Mouse (Mus musculus) adrenal gland, postnatal 36 days (tissue): ENCODE data around the gene Fut1. TPM values are rescaled to one million over a fixed set of nuclear protein-coding genes. Genes with fewer than 3 reads are reported as not detected.

Source experiments
- DNase-seq, 2 experiments: peaks; one replicate each; pipeline ENCODE4 v3.0.0; 2021; ENCODE audit warnings: mixed read lengths in 1 of 2
- long read RNA-seq, 2 experiments: library from polyadenylated mRNA; stranded (forward); transcript quantifications; one replicate each; pipeline ENCODE4 v2.0.0; 2021; ENCODE audit warnings: borderline sequencing depth in 2 of 2
- total RNA-seq, 2 experiments: library from RNA; stranded (reverse); gene quantifications; 2 replicates each; pipeline ENCODE4 v1.2.3; 2021

Gene Fut1
- not detected for total RNA-seq
- long read RNA-seq, experiment 1 = 0 reads
- long read RNA-seq, experiment 2 = 0 reads

DNA sequence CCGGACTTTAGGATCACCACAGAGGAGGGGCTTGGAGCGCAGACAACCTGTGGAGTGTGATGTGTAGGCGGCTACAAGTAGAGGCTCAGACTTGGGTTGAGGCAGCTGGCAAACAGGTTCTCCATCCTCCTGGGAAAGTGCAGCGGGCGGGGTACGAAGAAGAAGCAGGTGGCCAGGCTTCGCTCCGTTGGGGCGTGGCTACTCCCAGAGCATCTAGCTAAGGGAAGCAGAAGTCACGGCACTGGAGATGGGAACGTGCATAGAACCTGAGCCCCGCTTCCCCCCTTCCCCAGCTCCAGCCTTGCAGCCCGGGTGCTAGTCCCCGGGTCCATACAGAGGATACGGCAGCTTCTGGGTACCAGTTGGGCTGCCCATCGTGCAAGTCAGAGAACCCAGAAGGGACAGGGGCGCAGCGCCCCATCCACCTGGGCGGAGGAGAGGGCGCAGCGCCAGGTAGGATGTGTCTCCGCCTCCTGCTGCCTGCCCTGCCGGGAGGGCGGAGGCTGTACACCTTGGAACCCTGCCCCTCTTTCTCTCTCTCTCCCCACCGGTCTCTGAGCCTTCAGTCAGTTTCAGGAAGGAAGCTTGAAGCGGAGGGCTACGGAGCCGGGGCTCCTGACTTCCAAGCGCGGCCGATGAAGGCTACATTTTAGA, at the start of gene Fut1:
Fut1 (plus strand) TSS at position 248 of the 654 bp plus-strand sequence.
- DNase-seq = no peak

DNA sequence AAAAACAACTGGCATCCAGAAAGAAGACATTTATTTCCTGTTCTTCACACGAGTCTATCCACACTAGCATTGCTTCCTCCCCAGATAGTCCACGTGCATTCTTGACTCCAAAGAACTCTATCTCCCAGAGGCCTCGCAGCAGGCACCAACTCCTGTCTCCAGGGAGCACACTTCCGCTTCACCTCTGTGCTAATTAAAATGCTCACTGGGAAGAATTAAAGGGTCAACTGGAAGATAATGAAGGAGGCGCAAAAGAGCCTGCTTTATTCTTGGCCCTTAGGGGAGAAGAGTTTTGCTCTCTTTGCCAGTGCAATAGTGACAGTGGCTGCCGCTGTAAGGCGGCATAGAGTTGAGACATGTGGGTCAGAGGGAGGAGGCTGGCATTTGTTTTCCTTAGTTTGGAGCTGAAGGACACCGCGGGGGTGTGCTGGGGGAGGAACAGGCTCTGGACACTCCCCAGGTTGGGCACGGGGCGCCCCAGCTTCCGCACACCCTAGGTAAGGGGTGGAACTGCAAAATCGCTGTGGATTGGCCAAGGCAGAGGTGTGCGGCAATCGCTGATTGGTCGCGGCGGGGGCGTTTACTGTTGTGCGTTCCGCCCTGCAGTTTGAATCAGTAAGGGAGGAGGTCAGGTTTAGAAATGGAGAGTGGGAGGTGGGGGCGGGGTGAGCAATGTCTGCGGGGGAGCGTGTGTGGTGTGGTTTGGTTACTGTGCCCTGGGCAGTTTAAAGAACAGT, 49.1 kb upstream of the Fut1 start:
- DNase-seq = peak; percentile 96 to 97

DNA sequence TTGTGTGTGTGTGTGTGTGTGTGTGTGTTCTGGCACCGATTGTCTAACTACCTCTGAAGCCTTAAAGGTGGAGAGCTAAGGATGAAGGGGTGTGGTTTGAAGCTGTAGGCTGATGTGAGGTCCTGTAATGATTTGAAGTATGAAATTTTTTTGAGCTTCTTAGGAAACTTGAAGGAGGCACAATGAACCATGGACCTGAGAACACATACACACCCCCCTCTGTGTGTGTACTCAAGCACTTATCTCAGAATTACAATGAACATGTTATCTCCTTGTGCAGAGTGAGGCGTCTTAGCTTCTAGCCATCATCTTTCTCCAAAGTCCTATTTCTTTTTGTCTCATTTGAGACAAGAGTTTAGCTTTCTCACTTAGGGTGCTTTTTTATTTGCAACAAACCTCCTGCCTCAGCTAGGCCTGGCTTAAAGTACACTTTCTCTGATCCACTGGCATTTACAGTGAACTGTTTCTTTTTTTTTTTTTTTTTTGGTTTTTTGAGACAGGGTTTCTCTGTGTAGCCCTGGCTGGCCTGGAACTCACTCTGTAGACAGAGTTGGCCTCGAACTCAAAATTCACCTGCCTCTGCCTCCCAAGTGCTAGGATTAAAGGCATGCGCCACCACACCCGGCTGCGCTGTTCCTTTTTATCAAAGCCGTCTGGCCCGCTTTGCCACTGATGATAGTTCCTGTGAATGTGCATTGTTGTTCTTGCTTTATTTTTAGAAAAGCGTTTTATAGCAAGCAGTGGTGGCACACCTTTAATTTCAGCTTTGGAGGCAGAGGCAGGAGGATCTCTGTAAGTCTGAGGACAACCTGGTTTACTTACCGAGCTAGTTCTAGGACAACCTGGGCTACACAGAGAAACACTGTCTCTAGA, 48.3 kb upstream of the Fut1 start:
- DNase-seq = no peak

DNA sequence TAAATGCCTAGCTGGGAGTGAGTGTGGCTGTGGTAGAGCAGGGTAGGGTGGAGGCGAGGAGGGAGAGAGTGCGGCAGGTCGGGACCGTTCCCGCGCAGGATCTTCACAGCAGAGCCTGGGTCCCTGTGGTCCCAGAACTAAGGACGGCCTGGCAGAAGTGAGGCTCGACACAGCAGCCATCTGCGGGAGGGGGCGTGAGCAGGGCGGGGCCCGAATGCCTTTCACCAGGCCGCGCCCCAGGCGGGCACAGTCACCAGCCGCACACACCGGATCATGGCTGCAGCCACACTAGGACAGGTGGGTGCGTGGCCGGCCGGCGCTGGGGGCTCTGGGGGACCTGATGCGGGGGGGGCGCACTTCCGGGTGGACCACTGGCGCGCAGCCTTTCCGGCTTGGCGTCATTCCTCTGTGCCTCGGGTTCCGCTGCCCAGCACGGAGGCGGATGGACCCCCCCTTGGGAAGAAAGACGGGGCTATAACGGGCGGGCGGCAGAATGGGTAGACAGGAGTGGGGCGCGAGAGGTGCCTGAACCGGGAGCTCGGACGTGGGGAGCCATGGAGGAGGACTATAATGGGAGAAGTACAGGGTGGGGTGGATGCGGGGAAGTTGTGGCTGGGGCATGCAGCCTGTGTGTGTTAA, 46.9 kb upstream of the Fut1 start, which contains the start of gene Bcat2:
Bcat2 (plus strand) TSS at position 51 of the 639 bp plus-strand sequence.
- peak; percentile 90 to 92 for DNase-seq

DNA sequence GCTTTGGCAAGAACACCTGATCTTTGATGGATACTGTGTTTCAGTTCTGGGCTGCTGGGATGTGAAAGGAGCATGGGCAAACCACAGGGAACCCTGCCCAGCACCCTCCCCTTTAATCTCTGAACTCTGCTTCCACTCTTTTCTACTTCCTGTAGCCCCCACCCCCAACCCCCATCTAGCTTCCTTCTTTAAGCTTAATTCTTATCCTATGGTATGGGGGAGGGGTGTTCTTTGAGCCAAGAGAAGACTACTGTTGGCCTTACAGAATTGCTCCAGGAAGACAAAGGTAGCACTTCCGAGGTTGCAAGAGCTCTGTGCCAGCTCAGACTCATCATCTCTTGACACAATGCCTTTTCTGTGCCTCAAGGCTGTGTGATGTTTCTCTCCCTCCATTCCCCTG, 45.1 kb upstream of the Fut1 start:
- no peak for DNase-seq

DNA sequence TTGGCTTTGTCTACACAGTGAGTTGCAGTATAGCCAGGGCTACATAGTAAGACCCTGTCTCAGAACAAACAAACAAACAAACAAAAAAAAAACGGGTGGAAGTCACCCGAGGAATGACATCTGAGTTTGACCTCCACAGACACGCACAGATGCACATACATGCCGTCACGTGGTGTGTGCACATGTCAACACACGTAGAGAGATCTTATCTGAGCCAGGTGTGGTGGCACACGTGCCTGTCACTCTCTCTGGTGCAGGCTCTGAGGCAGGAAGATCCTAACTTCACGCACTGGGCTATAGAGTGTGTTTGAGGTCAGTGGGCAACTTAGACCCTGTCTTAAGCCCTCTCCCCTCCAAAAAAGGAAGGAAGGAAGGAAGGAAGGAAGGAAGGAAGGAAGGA, 43.1 kb upstream of the Fut1 start:
- DNase-seq = no peak

DNA sequence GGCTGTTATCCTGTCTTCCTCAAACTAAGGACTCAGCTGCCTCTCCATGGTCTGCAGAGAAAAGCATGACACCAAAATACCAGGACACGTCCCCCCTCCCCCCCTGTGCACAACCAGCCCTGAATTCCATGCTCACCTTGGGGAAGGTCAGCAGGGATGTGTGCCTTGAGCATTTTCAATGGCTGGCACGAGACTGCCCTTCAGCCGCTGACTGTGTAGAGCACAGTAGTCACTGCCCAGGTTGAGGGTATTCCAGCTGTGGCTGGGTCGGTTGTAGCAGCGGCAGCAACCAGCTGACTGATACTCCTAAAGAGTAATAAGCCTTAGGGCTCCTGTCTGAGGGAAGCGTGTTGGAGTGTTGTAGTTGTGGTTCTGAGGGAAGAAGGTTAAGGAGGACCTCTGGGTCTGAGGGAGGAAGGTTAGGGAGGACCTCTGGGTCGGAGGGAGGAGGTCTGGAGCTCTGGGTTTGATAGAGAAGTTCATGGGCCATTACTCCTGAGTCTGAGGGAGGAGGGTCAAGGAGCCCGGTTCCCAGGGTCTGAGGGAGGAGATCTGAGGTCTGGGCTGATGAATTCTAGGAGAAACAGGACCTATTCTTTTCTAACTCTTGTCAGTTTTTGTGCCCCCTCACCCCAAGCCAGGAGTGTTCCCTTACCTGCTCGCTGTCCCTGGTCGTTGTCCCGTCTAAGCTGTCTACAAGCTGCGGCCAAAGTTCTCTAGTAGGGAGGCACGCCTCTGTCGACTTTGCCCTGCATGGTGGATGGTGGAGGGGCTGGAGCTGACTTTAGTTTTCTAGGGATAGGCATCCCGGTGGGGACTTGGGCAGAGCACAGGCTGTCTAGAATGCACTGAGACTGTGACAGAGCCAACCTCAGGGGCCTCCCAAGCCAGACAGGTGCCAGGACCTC, 42.4 kb upstream of the Fut1 start:
- DNase-seq = no peak

DNA sequence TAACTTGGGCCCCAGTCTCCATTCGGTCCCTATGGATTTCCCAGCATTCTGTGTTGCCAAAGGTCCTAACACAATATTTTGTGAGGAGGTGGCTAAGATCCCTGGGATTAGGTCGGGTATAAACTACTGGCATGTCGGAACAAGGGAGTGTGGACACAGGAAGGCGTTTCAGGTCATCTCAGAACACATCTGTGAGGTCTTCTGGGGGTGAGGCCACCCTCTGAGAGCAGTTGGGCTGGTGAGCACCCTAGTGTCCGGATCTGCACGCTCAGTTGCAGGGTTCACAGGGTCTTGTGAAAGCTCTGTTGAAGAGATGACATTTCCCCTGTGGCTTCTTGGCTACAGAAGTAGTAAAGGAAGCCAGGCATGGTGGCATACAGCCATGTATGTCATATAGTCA, 31.2 kb upstream of the Fut1 start:
- no peak for DNase-seq

DNA sequence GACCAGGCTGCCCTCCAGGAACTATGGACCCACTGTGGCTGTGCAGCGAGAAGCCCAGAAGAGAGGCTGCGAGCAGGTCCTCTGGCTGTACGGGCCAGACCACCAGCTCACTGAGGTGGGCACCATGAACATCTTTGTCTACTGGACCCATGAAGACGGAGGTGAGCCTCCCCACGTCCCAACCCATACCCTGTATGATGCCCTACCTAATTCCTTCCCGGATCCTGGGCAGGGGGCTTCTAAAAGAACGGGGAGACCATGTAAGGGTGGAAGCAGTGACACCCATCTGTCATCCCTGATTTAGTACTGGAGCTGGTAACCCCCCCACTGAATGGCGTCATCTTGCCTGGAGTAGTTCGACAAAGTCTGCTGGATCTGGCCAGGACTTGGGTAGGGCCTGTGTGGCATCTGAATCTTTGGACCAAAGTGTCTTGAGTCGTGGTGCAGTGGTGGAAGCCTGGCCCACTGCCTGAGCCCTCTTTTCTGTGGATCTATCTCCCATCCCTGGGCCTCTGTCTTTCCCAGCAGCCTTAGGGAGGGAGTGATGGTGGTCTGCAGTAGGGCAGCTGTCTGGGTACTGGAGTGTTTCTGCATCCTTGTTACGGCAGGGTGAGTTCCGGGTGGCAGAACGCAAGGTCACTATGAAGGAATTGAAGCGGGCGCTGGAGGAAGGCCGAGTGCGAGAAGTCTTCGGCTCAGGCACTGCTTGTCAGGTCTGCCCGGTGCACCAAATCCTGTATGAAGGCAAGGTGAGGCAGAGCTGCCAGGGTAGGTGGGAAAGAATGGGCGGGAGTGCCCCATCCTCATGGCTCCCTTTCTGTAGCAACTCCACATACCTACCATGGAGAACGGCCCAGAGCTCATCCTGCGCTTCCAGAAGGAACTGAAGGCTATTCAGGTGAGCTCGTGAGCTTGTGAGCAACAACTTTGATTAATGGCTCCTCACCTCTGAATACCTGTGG, 29.2 kb upstream of the Fut1 start:
- DNase-seq = no peak

DNA sequence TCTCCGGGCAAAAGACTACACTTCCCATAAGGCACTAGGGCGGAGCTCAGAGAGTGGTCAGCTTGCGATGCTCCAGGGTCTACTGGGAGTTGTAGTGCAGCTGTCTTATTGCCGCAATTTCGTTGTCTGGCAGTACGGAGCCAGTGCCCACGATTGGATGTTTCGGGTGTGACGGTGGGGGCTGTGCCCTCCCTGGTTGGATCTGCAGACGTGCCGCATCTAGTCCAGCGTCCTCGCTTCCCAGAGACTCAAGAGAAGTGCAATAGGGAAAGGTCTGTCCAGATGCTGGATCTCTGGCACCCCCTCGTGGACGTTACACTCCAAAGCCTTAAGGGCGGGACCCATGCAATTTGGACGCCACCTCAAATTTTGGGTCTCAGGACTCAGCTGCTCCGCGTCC, 27.9 kb upstream of the Fut1 start:
- DNase-seq = peak; percentile 94

DNA sequence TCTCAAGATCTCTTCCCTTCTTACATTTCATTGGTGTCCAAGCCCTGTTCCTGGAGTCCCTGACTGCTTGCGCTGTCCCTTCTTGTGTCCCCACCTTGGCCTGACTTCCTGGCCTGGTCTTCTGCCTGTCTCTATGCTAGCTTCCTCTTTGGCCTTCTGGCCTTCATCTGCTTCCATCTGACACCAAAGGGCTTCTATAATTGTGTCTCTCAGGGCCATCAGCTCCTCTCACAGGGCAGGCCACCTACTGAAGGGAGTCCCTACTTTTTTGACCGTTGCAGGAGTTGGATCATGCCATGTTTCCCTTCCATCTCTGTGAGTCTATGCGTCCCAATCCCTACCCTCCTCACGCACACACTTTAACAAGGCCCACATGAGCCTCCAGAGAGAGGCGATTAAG, 27.2 kb upstream of the Fut1 start:
- no peak for DNase-seq

DNA sequence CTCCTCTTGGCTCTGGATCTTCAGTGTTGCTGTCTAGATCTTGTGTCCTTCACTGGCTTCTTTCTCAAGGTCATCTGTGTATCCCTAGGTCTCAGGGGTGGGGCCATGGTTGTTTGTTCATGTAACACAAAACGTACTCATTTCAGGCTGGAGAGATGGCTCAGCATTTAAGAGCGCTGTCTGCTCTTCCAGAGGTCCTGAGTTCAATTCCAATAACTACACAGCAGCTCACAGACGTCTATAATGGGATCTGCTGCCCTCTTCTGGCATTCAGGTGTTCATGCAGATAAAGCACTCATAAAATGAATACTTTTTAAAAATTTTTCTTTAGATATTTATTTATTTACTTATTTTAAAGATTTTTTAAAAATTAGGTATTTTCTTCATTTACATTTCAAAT, 26.2 kb upstream of the Fut1 start:
- DNase-seq = no peak

DNA sequence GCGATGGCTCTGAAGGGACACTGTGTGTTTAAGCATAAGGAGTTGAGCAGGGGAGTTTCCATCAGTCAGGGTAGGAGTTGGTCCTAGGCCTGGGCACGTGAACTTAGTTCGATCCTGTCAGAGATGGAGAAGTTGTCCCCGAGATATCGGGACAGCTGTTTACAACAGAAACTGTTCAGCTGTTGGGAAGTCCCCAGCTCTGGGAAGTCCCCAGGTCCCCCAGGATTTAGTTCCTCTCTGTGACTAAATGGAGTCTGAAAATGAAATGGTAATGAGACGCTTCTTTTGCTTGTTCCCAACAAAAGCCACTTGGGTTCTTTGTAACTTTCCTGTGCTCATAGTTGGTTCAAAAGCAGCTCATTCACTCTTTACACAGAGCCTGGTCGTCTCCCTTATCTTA, 25.2 kb upstream of the Fut1 start:
- no peak for DNase-seq

DNA sequence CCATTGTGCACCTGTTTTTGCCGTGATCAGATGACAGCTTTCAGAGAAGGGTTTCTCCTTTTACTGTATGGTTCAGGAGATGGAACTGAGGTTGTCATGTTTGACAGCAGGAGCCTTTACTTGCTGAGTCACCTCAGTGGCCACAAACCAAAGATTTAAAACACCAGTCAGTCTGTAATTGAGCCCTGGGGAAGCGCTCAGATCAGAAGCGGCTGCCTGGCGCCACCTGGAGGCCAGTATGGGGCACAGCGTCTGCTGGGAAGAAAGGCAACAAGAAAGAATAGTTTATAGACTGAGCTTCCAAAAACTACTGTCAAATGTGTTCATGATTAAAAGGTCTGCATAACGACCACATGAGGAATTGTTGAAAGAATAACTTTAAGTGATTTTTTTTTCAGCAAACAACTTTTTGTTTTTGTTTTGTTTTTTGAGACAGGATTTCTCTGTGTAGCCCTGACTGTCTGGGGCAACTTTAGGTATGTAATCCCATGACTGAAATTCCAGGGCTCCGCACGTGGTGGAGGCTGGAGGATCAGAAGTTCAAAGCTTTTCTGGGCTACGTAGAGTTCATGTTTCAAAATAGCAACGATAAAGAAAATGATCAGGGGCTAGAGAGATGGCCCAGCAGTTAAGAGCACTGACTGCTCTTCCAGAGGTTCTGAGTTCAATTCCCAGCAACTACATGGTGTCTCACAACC, 23.8 kb upstream of the Fut1 start:
- DNase-seq = peak; percentile 80 to 85

DNA sequence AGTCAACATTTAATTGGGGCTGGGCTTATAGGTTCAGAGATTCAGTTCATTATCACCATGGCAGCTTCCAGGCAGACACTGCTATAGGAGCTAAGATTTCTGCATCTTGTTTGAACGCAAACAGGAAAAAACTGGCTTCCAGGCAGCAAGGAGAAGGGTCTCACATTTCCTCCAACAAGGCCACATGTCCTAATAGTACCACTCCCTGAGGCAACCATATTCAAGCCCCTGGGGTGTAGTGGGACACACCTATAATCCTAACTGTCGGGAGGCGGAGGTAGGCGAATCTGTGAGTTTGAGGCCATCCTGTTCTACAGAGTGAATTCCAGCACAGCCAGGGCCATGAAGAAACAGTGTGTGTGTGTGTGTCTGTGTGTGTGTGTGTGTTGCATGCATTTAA, 21.9 kb upstream of the Fut1 start:
- DNase-seq = no peak

DNA sequence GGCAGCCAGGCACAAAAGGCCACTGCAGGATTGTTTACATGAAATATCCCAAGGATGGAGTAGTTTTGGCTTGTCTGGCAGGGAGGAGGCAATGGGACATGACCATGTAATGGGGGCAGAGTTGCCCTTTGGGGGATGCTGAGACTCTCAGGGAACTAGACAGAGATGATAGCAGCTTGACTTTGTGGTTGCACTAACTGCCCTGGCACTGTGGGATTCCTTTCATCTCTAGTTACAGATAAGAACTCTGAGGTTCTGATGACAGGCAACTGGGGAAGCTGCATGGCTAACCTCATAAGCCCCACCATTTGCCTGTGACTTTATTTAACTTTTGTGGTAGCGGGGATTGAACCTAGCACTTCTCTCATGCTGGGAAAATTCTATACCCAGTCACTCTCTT, 21.0 kb upstream of the Fut1 start:
- DNase-seq = no peak

DNA sequence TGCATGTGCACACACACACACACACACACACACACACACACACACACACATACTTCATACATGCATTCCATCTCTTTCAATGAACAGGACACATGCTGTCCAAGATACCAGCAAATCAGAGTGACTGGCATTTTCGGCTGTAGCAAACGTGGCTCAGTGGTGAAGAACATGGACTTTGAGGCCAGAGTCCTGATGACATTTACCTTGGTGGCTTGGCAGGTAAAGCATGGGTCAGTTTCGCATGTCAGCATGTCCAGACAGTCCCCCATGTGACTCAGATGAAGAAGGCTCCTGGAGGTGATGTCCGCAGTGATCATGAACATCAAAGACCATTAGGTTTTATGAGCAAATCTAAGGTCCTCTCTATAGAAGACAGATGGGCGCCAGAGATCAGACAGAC, 20.1 kb upstream of the Fut1 start:
- no peak for DNase-seq

DNA sequence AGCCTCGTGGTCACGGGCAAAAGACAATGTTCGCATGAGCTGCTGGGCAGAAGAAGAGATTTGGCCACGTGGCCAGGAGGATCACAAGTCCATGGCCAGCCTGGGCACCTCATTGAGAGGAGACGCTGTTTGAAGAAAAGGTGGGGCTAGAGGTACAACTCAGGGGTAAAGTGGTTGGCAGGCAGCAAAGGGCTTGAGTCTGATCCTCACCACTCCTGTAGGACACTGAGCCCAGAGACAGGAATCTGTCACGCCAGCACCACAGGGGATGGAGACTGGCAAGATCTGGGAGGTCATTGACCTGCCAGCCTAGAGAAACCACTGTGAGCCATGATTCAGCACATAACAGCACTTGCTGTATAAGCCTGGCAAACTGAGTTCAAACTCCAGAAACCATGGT, 19.6 kb upstream of the Fut1 start:
- DNase-seq = no peak
